Mouse (Mus musculus): Measurements from ENCODE around the gene Ormdl2. TPM values are rescaled to one million over a fixed set of nuclear protein-coding genes. Genes with fewer than 3 reads are reported as not detected.
A peak's percentile ranks its signal among the peaks of the same experiment; 100 is the strongest.

Gene Ormdl2
- polyA plus RNA-seq, 1 experiment from 2014 or later: 58.2 TPM

DNA sequence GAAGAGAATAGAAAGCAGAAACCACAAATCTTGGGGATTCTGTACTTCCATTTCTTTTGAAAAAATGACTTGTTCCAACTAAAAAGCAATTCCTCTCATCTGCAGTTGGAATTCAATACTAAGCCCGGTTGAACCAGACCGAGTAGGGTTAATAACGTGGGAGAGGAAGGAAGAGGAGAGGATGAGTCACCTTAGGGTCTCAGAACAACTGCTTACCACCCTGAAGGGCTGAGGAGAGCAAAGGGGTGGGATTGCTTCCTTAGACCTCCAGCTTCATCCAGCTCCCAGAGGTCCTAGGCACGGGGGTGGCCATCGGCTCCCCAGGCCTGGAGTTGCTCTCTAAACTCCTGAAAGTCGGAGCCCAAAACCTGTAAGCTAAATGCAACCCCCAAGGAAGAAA lies 18.1 kb downstream of the Ormdl2 start:
- H3K36me3 ChIP-seq: peaks cover 34% of the 10 kb centered on the region
- H3K9me3 ChIP-seq (replicated peaks): no peaks in the 10 kb centered on the region
- peak overlapping the region; percentile 74 for H3K4me2 ChIP-seq (replicated peaks)
- H3K27me3 ChIP-seq: no peaks in the 10 kb centered on the region
- H3K27ac ChIP-seq (replicated peaks): peak overlapping the region; percentile 100
- ATAC-seq (ENCODE audit: insufficient number of reproducible peaks, low FRiP score, low TSS enrichment, low read depth): no peak
- peaks cover 40% of the 10 kb centered on the region for H3K4me1 ChIP-seq
- peak overlapping the region; percentile 68 for H3K9ac ChIP-seq
- H3K4me3 ChIP-seq (replicated peaks): peak overlapping the region; percentile 88
- WGBS: 3% methylated on average over 6 of the region's 6 CpGs

DNA sequence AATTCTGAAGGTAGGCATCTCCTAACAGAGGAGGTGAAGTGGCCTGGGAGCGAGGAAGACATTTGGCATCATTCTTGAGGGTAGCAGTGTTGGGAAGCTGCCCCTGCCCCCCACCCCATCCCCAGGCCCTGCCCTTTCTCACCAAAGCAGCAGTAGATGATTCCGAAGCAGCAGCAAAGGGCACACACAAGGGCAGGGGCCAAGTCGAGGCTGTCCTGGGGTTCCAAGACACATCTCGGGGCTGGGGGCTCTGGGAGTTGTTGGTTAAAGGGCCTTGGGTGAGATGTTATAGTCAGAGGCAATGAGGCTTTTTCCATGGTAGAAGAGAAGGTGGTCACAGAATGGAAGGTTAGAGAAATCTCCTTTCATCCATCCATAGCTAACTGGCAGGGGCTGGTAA lies 18.5 kb downstream of the Ormdl2 start:
- Histone ChIP-seq H3K9me3 (replicated peaks) (no peaks in the 10 kb centered on the region), H3K4me3 (replicated peaks) (peak overlapping the region; percentile 88), H3K4me1 (peaks cover 36% of the 10 kb centered on the region), H3K4me2 (replicated peaks) (peak overlapping the region; percentile 74), H3K36me3 (peaks cover 31% of the 10 kb centered on the region), H3K9ac (no peak overlapping the region), H3K27ac (replicated peaks) (0 out of 2 replicates have a peak overlapping the region, but pooled peaks have one; percentile 100), H3K27me3 (no peaks in the 10 kb centered on the region)
- 50% methylated on average over 4 of the region's 4 CpGs for WGBS
- ATAC-seq (ENCODE audit: insufficient number of reproducible peaks, low FRiP score, low TSS enrichment, low read depth): no peak

DNA sequence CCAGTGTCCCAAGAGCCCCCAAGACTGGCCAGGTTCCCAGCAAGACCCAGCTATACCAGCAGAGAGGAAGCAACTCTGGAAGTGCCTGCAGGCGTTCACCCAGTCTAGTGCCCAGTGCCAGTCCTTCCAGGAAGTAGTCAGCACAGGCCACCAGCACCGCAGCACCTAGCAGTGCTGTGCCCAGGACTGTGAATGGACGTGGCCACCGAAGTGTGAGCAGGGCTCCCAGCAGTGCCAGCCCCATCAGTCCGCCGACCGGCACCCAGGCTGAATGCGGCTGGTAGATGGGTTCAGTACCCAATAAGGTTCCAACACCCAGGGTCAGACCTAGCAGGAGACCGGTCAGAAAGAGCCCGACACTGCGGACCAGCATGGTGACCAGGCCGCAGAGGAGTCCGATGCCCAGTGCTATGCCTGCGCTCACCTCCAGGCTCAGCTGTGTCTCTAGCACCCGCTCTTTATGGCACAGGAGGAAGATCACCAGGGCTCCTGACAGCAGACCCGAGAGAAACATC lies 19.4 kb downstream of the Ormdl2 start:
- peaks cover 26% of the 10 kb centered on the region for H3K36me3 ChIP-seq
- no peaks in the 10 kb centered on the region for H3K9me3 ChIP-seq (replicated peaks)
- peak overlapping the region; percentile 74; the same call in 1 of the 2 replicates for H3K4me2 ChIP-seq (replicated peaks)
- peaks cover 27% of the 10 kb centered on the region for H3K4me1 ChIP-seq
- no peak overlapping the region for H3K27ac ChIP-seq (replicated peaks)
- WGBS: 89% methylated on average over 16 of the region's 16 CpGs
- no peaks in the 10 kb centered on the region for H3K27me3 ChIP-seq
- no peak overlapping the region for H3K4me3 ChIP-seq (replicated peaks)
- no peak for ATAC-seq (ENCODE audit: insufficient number of reproducible peaks, low FRiP score, low TSS enrichment, low read depth)
- H3K9ac ChIP-seq: no peak overlapping the region

DNA sequence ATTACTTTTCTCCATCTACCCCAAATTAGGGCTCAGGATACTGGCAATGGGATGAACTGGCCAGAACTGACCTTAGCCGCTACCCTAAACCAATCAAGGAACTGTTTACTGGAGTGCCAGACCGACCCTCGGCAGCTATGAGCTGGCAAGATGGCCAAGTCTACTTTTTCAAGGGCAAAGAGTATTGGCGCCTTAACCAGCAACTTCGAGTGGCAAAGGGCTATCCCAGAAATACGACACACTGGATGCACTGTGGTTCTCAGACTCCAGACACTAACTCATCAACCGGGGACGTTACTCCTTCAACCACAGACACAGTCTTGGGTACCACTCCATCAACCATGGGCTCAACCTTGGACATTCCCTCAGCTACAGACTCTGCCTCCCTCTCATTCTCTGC lies 22.8 kb downstream of the Ormdl2 start:
- no peak overlapping the region for H3K27ac ChIP-seq (replicated peaks)
- no peak overlapping the region for H3K4me3 ChIP-seq (replicated peaks)
- WGBS: 92% methylated on average over 8 of the region's 8 CpGs
- H3K9me3 ChIP-seq (replicated peaks): no peaks in the 10 kb centered on the region
- peaks cover 24% of the 10 kb centered on the region for H3K36me3 ChIP-seq
- H3K4me1 ChIP-seq: peaks cover 14% of the 10 kb centered on the region
- no peak overlapping the region for H3K4me2 ChIP-seq (replicated peaks)
- no peaks in the 10 kb centered on the region for H3K27me3 ChIP-seq
- ATAC-seq (ENCODE audit: insufficient number of reproducible peaks, low FRiP score, low TSS enrichment, low read depth): no peak
- H3K9ac ChIP-seq: no peak overlapping the region

DNA sequence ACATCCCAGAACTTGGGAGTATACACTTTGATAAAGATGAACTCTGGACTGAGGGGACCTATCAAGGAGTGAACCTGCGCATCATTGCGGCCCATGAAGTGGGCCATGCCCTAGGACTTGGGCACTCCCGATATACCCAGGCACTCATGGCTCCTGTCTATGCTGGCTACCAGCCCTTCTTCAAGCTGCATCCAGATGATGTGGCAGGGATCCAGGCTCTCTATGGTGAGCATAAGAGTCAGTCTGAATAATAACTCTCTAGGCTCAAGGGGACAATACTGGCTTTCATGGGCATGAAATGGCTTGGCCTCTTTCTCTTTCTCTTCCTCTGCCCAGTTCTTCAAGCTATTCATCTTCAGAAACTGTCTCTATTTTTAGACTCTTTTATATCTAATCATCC lies 25.9 kb downstream of the Ormdl2 start:
- H3K4me1 ChIP-seq: no peaks in the 10 kb centered on the region
- no peaks in the 10 kb centered on the region for H3K27me3 ChIP-seq
- H3K36me3 ChIP-seq: peaks cover 16% of the 10 kb centered on the region
- ATAC-seq (ENCODE audit: insufficient number of reproducible peaks, low FRiP score, low TSS enrichment, low read depth): no peak
- no peak overlapping the region for H3K4me2 ChIP-seq (replicated peaks)
- H3K4me3 ChIP-seq (replicated peaks): no peak overlapping the region
- whole genome bisulfite sequencing: 90% methylated on average over 3 of the region's 3 CpGs
- H3K27ac ChIP-seq (replicated peaks): no peak overlapping the region
- no peaks in the 10 kb centered on the region for H3K9me3 ChIP-seq (replicated peaks)
- no peak overlapping the region for H3K9ac ChIP-seq

- Histone ChIP-seq H3K4me1 (no peaks in the 10 kb centered on the region), H3K4me2 (replicated peaks) (no peak overlapping the region), H3K36me3 (peaks cover 10% of the 10 kb centered on the region; the same call in 1 of the 2 replicates), H3K9ac (no peak overlapping the region), H3K9me3 (replicated peaks) (no peaks in the 10 kb centered on the region), H3K27ac (replicated peaks) (no peak overlapping the region), H3K27me3 (no peaks in the 10 kb centered on the region), H3K4me3 (replicated peaks) (no peak overlapping the region)
- 89% methylated on average over 5 of the region's 5 CpGs for WGBS
- ATAC-seq (ENCODE audit: insufficient number of reproducible peaks, low FRiP score, low TSS enrichment, low read depth): no peak
These were observed 27.1 kb downstream of the Ormdl2 start for GRCm38 (mm10) chr10:128794391-128794790.

DNA sequence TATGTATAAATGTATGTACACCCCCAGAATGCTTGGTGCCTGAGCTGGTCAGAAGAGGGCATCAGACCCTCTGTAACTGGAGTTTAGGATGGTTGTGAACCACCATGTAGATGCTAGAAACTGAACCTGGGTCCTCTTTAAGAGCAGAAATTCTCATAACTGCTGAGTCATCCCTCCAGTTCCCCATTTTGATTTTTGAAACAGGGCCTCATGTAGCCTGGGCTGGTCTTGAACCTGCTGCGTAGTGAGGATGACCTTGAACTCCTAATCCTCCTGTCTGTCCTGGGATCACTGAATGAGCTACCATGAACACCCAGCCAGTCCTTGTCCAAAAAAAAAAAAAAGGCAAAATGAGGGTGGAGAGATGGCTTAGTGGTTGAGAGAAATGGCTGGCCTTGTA lies 28.2 kb downstream of the Ormdl2 start:
- no peak for ATAC-seq (ENCODE audit: insufficient number of reproducible peaks, low FRiP score, low TSS enrichment, low read depth)
- WGBS: 91% methylated on average over 1 of the region's 1 CpGs

GRCm38 (mm10) chr10:128792041-128792440 lies 29.4 kb downstream of the Ormdl2 start:
- Histone ChIP-seq H3K4me3 (replicated peaks) (no peak overlapping the region), H3K9me3 (replicated peaks) (no peaks in the 10 kb centered on the region), H3K27me3 (no peaks in the 10 kb centered on the region), H3K36me3 (no peaks in the 10 kb centered on the region), H3K4me1 (no peaks in the 10 kb centered on the region), H3K27ac (replicated peaks) (no peak overlapping the region), H3K9ac (no peak overlapping the region), H3K4me2 (replicated peaks) (no peak overlapping the region)
- ATAC-seq (ENCODE audit: insufficient number of reproducible peaks, low FRiP score, low TSS enrichment, low read depth): no peak

More for the DNA sequence above, 28.2 kb downstream of the Ormdl2 start:
- no peak overlapping the region for H3K27ac ChIP-seq (replicated peaks)
- H3K27me3 ChIP-seq: no peaks in the 10 kb centered on the region
- H3K9ac ChIP-seq: no peak overlapping the region
- H3K36me3 ChIP-seq: 0 out of 2 replicates have a peak, but pooled peaks cover 3% of the 10 kb centered on the region
- H3K9me3 ChIP-seq (replicated peaks): no peaks in the 10 kb centered on the region
- H3K4me3 ChIP-seq (replicated peaks): no peak overlapping the region
- no peaks in the 10 kb centered on the region for H3K4me1 ChIP-seq
- H3K4me2 ChIP-seq (replicated peaks): no peak overlapping the region

GRCm38 (mm10) chr10:128790398-128791124 lies 30.9 kb downstream of the Ormdl2 start, which contains the start of gene Mmp19:
Gene Mmp19 (plus strand): TSS chr10:128790910.
- Histone ChIP-seq H3K9me3 (replicated peaks) (no peaks in the 10 kb centered on the region), H3K36me3 (no peaks in the 10 kb centered on the region), H3K9ac (no peak within 1 kb of the TSS), H3K4me2 (replicated peaks) (no peak within 1 kb of the TSS), H3K27ac (replicated peaks) (no peak within 1 kb of the TSS), H3K27me3 (no peaks in the 10 kb centered on the region), H3K4me1 (no peaks in the 10 kb centered on the region), H3K4me3 (replicated peaks) (no peak within 1 kb of the TSS)
- 65% methylated on average over 7 of the region's 7 CpGs for WGBS
- ATAC-seq (ENCODE audit: insufficient number of reproducible peaks, low FRiP score, low TSS enrichment, low read depth): no peak

GRCm38 (mm10) chr10:128780200-128780599 lies 41.2 kb downstream of the Ormdl2 start:
- Histone ChIP-seq H3K4me1 (peaks cover 13% of the 10 kb centered on the region), H3K4me2 (replicated peaks) (no peak overlapping the region), H3K9me3 (replicated peaks) (0 out of 2 replicates have a peak, but pooled peaks cover 5% of the 10 kb centered on the region), H3K9ac (no peak overlapping the region), H3K27ac (replicated peaks) (peak overlapping the region; percentile 84), H3K27me3 (no peaks in the 10 kb centered on the region), H3K4me3 (replicated peaks) (no peak overlapping the region), H3K36me3 (no peaks in the 10 kb centered on the region)
- ATAC-seq (ENCODE audit: insufficient number of reproducible peaks, low FRiP score, low TSS enrichment, low read depth): no peak
- 78% methylated on average over 1 of the region's 1 CpGs for WGBS

DNA sequence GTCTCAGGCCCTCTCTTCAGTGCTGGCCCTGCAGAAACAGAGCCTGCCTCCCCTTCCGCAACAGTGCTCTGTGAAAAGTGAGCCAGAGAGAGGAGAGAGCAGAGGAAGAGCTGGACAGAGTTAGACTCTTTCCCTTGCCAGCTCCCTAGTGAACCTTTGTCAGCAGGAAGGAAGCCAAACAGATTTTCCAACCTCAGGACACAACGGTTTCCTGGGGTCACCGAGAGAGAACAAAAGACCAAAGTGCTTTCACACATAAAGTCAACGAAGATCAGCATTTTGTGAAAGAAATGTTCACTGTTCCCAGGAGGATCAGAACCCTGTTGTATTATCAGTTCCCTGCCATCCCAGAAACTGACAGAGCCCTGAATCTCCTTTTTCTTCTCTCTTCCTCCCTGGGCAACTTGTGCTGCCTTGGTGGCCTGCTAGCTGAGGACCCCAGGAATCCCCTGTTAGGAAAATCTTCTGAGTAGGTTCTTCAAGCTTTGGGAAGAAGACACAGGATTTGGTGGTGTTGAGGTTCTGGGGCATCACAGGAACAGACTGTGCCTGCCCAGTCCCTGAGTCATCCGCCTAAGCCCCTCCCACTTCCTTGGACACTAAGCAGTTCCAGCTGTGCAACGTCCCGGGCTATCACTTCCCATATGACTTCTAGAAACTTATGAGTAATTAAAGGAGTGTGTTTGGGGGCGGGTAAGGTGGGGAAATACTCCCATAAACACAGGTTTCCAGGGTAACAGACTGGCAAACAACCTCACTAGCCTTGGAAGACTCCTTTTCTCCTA lies 42.2 kb downstream of the Ormdl2 start:
- H3K4me3 ChIP-seq (replicated peaks): no peak overlapping the region
- H3K27ac ChIP-seq (replicated peaks): peak overlapping the region; percentile 84
- H3K36me3 ChIP-seq: no peaks in the 10 kb centered on the region
- peaks cover 13% of the 10 kb centered on the region for H3K4me1 ChIP-seq
- peak; percentile 93 for ATAC-seq (ENCODE audit: insufficient number of reproducible peaks, low FRiP score, low TSS enrichment, low read depth)
- no peaks in the 10 kb centered on the region for H3K27me3 ChIP-seq
- no peak overlapping the region for H3K9ac ChIP-seq
- H3K4me2 ChIP-seq (replicated peaks): no peak overlapping the region
- H3K9me3 ChIP-seq (replicated peaks): no peaks in the 10 kb centered on the region
- 15% methylated on average over 8 of the region's 8 CpGs for WGBS

Data from embryonic facial prominence, embryonic 15.5 days (tissue).